Mouse (Mus musculus): ENCODE measurements at regions not wholly inside any gene's neighbourhood (a gene's known extent, or its start where the extent isn't known, plus 50 kb on each side); places are given as distances from the start of the nearest gene placed in this dataset.

- TF ChIP-seq POLR2A (IDR thresholded peaks at IDR 0.05; ENCODE audit: insufficient read depth, low read length) (no peak), EP300 (IDR thresholded peaks at IDR 0.05; ENCODE audit: insufficient read depth, low read depth, low read length) (no peak), CTCF (IDR thresholded peaks at IDR 0.05; ENCODE audit: low read depth, low read length) (no peak)
- no peaks in the 10 kb centered on the region for H3K27me3 ChIP-seq (ENCODE audit: control insufficient read depth, insufficient read depth, low read length, poor library complexity, severe bottlenecking)
- H3K36me3 ChIP-seq (ENCODE audit: control insufficient read depth, insufficient read depth, low read length, poor library complexity, severe bottlenecking) = no peaks in the 10 kb centered on the region
- H3K27ac ChIP-seq (ENCODE audit: insufficient read depth, low read length) = no peak overlapping the region
- no peaks in the 10 kb centered on the region for H3K9me3 ChIP-seq (replicated peaks; ENCODE audit: control insufficient read depth, insufficient read depth, low read length, poor library complexity, severe bottlenecking)
- H3K9ac ChIP-seq (ENCODE audit: low read depth, poor library complexity, severe bottlenecking) = no peak overlapping the region
- H3K4me3 ChIP-seq (ENCODE audit: low read depth, low read length) = no peak overlapping the region
- H3K4me1 ChIP-seq (ENCODE audit: control insufficient read depth, insufficient read depth, low read length) = no peaks in the 10 kb centered on the region
Measured at GRCm38 (mm10) chr14:110276192-110276591, 478.8 kb downstream of the Slitrk6 start.

DNA sequence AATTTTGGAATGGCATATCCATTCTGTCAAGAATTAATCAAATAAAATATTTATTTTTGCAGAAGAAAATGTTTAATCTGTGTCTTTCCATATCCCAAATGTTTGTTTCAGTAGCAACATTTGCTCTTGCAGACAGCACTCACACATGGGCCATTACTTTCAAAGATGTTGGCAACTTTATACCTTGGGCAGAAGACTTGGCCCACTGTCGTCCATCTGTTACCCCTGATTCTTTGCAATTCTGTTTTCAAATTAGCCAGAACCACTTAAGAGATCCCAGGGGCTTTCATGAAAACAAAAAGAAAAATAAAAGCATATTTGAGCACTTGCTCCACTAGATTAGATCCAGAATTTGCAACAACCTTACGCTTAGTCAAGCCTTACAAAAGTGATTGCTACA, 483.7 kb downstream of the Slitrk6 start:
- no peaks in the 10 kb centered on the region for H3K27me3 ChIP-seq (ENCODE audit: control insufficient read depth, insufficient read depth, low read length, poor library complexity, severe bottlenecking)
- no peak for TF ChIP-seq CTCF (IDR thresholded peaks at IDR 0.05; ENCODE audit: low read depth, low read length)
- TF ChIP-seq EP300 (IDR thresholded peaks at IDR 0.05; ENCODE audit: insufficient read depth, low read depth, low read length) = no peak
- no peak for TF ChIP-seq POLR2A (IDR thresholded peaks at IDR 0.05; ENCODE audit: insufficient read depth, low read length)
- H3K9me3 ChIP-seq (replicated peaks; ENCODE audit: control insufficient read depth, insufficient read depth, low read length, poor library complexity, severe bottlenecking) = no peaks in the 10 kb centered on the region
- no peak overlapping the region for H3K9ac ChIP-seq (ENCODE audit: low read depth, poor library complexity, severe bottlenecking)
- H3K4me1 ChIP-seq (ENCODE audit: control insufficient read depth, insufficient read depth, low read length) = no peaks in the 10 kb centered on the region
- H3K4me3 ChIP-seq (ENCODE audit: low read depth, low read length) = no peak overlapping the region
- H3K27ac ChIP-seq (ENCODE audit: insufficient read depth, low read length) = no peak overlapping the region
- no peaks in the 10 kb centered on the region for H3K36me3 ChIP-seq (ENCODE audit: control insufficient read depth, insufficient read depth, low read length, poor library complexity, severe bottlenecking)

GRCm38 (mm10) chr14:110244466-110244865, 510.5 kb downstream of the Slitrk6 start:
- Histone ChIP-seq H3K9me3 (replicated peaks; ENCODE audit: control insufficient read depth, insufficient read depth, low read length, poor library complexity, severe bottlenecking) (no peaks in the 10 kb centered on the region; the same call in 1 of the 2 replicates), H3K27me3 (ENCODE audit: control insufficient read depth, insufficient read depth, low read length, poor library complexity, severe bottlenecking) (no peaks in the 10 kb centered on the region), H3K27ac (ENCODE audit: insufficient read depth, low read length) (no peak overlapping the region), H3K36me3 (ENCODE audit: control insufficient read depth, insufficient read depth, low read length, poor library complexity, severe bottlenecking) (no peaks in the 10 kb centered on the region), H3K9ac (ENCODE audit: low read depth, poor library complexity, severe bottlenecking) (no peak overlapping the region), H3K4me1 (ENCODE audit: control insufficient read depth, insufficient read depth, low read length) (no peaks in the 10 kb centered on the region), H3K4me3 (ENCODE audit: low read depth, low read length) (no peak overlapping the region)
- TF ChIP-seq CTCF (IDR thresholded peaks at IDR 0.05; ENCODE audit: low read depth, low read length) (no peak), EP300 (IDR thresholded peaks at IDR 0.05; ENCODE audit: insufficient read depth, low read depth, low read length) (no peak), POLR2A (IDR thresholded peaks at IDR 0.05; ENCODE audit: insufficient read depth, low read length) (no peak)

DNA sequence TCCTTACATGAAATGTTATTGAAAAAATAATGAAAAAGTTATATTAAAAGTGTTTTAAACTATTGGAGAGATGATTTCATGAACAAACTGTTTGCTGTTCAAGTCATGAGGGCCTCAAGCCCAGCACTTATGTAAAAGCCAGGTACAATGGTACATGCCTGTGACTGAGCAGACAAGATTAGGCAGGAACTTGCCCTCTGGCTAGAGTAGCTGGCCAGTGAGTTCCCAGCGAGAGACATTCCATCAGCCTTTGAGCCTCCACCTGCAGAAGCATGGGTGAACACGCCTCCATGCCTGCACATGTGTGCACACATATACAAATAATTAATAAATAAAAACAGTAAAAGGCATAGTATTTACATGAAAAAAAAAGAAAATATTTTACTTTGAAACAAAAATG, 511.4 kb downstream of the Slitrk6 start:
- Histone ChIP-seq H3K4me3 (ENCODE audit: low read depth, low read length) (no peak overlapping the region), H3K27ac (ENCODE audit: insufficient read depth, low read length) (no peak overlapping the region), H3K4me1 (ENCODE audit: control insufficient read depth, insufficient read depth, low read length) (no peaks in the 10 kb centered on the region), H3K27me3 (ENCODE audit: control insufficient read depth, insufficient read depth, low read length, poor library complexity, severe bottlenecking) (no peaks in the 10 kb centered on the region), H3K36me3 (ENCODE audit: control insufficient read depth, insufficient read depth, low read length, poor library complexity, severe bottlenecking) (no peaks in the 10 kb centered on the region), H3K9me3 (replicated peaks; ENCODE audit: control insufficient read depth, insufficient read depth, low read length, poor library complexity, severe bottlenecking) (no peaks in the 10 kb centered on the region; the same call in 1 of the 2 replicates), H3K9ac (ENCODE audit: low read depth, poor library complexity, severe bottlenecking) (no peak overlapping the region)
- TF ChIP-seq POLR2A (IDR thresholded peaks at IDR 0.05; ENCODE audit: insufficient read depth, low read length) (no peak), EP300 (IDR thresholded peaks at IDR 0.05; ENCODE audit: insufficient read depth, low read depth, low read length) (no peak), CTCF (IDR thresholded peaks at IDR 0.05; ENCODE audit: low read depth, low read length) (no peak)

DNA sequence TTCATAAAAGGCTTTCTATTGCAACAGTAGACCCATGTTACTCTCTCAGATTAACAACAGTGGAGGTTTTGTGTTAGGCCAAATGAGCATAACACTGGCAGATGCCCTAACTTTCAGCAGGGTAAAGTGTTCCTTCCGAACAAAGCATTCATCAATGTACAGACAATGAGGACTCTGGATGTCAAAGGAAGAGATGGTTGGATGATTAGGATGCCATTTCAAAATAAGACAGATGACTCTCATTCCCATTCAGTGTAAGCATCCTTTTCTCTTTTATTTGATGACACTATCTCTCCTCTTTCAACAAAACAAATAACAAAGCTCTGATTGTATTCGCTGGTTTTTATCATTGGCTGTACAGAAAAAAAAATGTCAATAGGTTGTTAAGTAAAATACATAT, 516.1 kb downstream of the Slitrk6 start:
- no peak overlapping the region for H3K27ac ChIP-seq (ENCODE audit: insufficient read depth, low read length)
- H3K27me3 ChIP-seq (ENCODE audit: control insufficient read depth, insufficient read depth, low read length, poor library complexity, severe bottlenecking) = no peaks in the 10 kb centered on the region
- no peak overlapping the region for H3K4me3 ChIP-seq (ENCODE audit: low read depth, low read length)
- no peak for TF ChIP-seq POLR2A (IDR thresholded peaks at IDR 0.05; ENCODE audit: insufficient read depth, low read length)
- no peak overlapping the region for H3K9ac ChIP-seq (ENCODE audit: low read depth, poor library complexity, severe bottlenecking)
- no peaks in the 10 kb centered on the region for H3K36me3 ChIP-seq (ENCODE audit: control insufficient read depth, insufficient read depth, low read length, poor library complexity, severe bottlenecking)
- H3K9me3 ChIP-seq (replicated peaks; ENCODE audit: control insufficient read depth, insufficient read depth, low read length, poor library complexity, severe bottlenecking) = no peaks in the 10 kb centered on the region
- no peaks in the 10 kb centered on the region for H3K4me1 ChIP-seq (ENCODE audit: control insufficient read depth, insufficient read depth, low read length)

DNA sequence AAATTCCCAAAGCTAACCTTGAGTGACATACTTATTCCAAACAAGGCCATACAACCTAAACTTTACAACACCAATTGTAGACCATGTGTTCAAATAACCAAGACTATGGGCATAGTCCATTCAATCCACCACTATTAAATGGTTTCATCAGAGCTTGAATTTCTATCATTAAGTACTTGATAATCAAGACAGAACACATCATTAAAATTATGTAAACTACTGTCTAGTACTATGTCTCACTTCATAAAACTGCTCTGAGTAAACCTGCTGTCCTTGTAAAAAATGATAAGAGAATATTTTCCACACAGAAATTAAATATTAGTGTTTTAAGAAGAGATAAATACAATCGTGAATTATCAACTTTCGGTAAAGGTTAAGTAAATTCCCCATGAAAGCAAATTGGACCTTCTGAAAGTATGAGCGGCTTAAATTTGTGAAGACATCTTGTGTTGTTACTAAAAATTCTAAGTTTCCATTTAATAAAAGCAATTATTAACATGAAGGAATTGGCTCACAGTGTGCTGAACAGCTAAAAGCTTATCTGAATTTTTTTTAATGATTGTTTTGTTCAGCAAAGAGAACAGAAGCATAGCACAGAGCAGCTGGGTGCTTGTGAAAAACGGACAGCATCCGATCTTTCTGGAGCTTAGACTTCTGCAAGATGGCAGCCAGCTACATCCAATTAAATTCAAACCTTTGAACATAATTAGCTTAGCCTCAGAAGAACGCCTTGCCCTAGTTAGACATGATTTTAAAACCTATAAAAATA, 530.1 kb downstream of the Slitrk6 start:
- TF ChIP-seq EP300 (IDR thresholded peaks at IDR 0.05; ENCODE audit: insufficient read depth, low read depth, low read length) (no peak), POLR2A (IDR thresholded peaks at IDR 0.05; ENCODE audit: insufficient read depth, low read length) (no peak), CTCF (IDR thresholded peaks at IDR 0.05; ENCODE audit: low read depth, low read length) (no peak)
- H3K4me3 ChIP-seq (ENCODE audit: low read depth, low read length) = no peak overlapping the region
- no peaks in the 10 kb centered on the region for H3K27me3 ChIP-seq (ENCODE audit: control insufficient read depth, insufficient read depth, low read length, poor library complexity, severe bottlenecking)
- H3K27ac ChIP-seq (ENCODE audit: insufficient read depth, low read length) = no peak overlapping the region
- H3K4me1 ChIP-seq (ENCODE audit: control insufficient read depth, insufficient read depth, low read length) = no peaks in the 10 kb centered on the region
- H3K9me3 ChIP-seq (replicated peaks; ENCODE audit: control insufficient read depth, insufficient read depth, low read length, poor library complexity, severe bottlenecking) = no peaks in the 10 kb centered on the region
- no peak overlapping the region for H3K9ac ChIP-seq (ENCODE audit: low read depth, poor library complexity, severe bottlenecking)
- no peaks in the 10 kb centered on the region for H3K36me3 ChIP-seq (ENCODE audit: control insufficient read depth, insufficient read depth, low read length, poor library complexity, severe bottlenecking)

Data from ES-Bruce4 (cell line).